Mouse (Mus musculus) bone marrow macrophage, adult 2 months (primary cell): ENCODE measurements around the gene Zfp61.

Experiments used
- CTCF ChIP-seq: IDR thresholded peaks from 2 replicates; pipeline ENCODE4 v1.5.1; 2012; ENCODE audit warnings: low read depth, mild to moderate bottlenecking, low read length, moderate library complexity
- POLR2A ChIP-seq: IDR thresholded peaks from 2 replicates; pipeline ENCODE4 v1.6.1; 2012; ENCODE audit warnings: mild to moderate bottlenecking, low read depth, low read length, borderline replicate concordance

GRCm38 (mm10) chr7:24300771-24301282 is at the start of gene Zfp61:
- TF ChIP-seq CTCF (no peak), POLR2A (no peak)
